Mouse (Mus musculus) CH12.LX (cell line): ENCODE results near the gene Dcbld1. TPM values are rescaled to one million over a fixed set of nuclear protein-coding genes. Genes with fewer than 3 reads are reported as not detected.

Experiments used
- DNase-seq: peaks from one replicate; pipeline ENCODE4 v3.0.0-alpha.2; 2013; ENCODE audit errors: extremely low read depth
- H3K27ac ChIP-seq: 2 replicates; pipeline ENCODE4 v1.5.1; 2012; ENCODE audit warnings: low read depth, mild to moderate bottlenecking, control low read depth, moderate library complexity; ENCODE audit not compliant: insufficient read depth
- H3K27me3 ChIP-seq: replicated peaks from 2 replicates; pipeline ENCODE3; 2012; ENCODE audit warnings: inconsistent platforms
- H3K36me3 ChIP-seq, 2 experiments: replicated peaks in 1 of 2; 2 replicates each; pipeline versions ENCODE3 to v1.6.1; 2012; ENCODE audit warnings: inconsistent platforms in 1 of 2, low read length in 1 of 2, mild to moderate bottlenecking in 1 of 2, mixed read lengths in 1 of 2, moderate library complexity in 1 of 2; ENCODE audit not compliant: control insufficient read depth in 1 of 2, insufficient read depth in 1 of 2
- H3K4me1 ChIP-seq, 2 experiments: 2 replicates each; pipeline ENCODE4 v1.6.1; 2012; ENCODE audit warnings: inconsistent platforms in 1 of 2, moderate library complexity in 1 of 2; ENCODE audit not compliant: insufficient read depth in 2 of 2, control insufficient read depth in 1 of 2
- H3K4me2 ChIP-seq: 2 replicates; pipeline ENCODE4 v1.6.1; 2012; ENCODE audit warnings: low read depth, mild to moderate bottlenecking, control low read depth; ENCODE audit not compliant: poor library complexity, insufficient read depth, severe bottlenecking
- H3K4me3 ChIP-seq, 3 experiments: fragments of 150-350 bp in 1 of 3; sonication (generic) in 1 of 3; replicated peaks in 1 of 3; 2 replicates each; pipeline versions ENCODE3 to v1.5.1; 2011 to 2012; ENCODE audit warnings: low read depth in 2 of 3, low read length in 2 of 3, mild to moderate bottlenecking in 2 of 3, moderate library complexity in 2 of 3, control low read depth in 1 of 3, improper control_type of control experiment in 1 of 3, inconsistent platforms in 1 of 3, mixed read lengths in 1 of 3; ENCODE audit not compliant: poor library complexity in 1 of 3
- H3K79me2 ChIP-seq: replicated peaks from 2 replicates; pipeline ENCODE4 v1.6.1; 2012; ENCODE audit warnings: mild to moderate bottlenecking, moderate library complexity; ENCODE audit not compliant: control insufficient read depth, poor library complexity, insufficient read depth, severe bottlenecking; ENCODE audit errors: extremely low read depth
- H3K9ac ChIP-seq: 2 replicates; pipeline ENCODE4 v1.6.1; 2012; ENCODE audit warnings: low read depth, mild to moderate bottlenecking, control low read depth, moderate library complexity; ENCODE audit not compliant: insufficient read depth
- H3K9me3 ChIP-seq: replicated peaks from 2 replicates; pipeline ENCODE3; 2012; ENCODE audit warnings: low read length, inconsistent platforms, mixed read lengths
- CTCF ChIP-seq, 2 experiments: IDR thresholded peaks in 1 of 2; conservative IDR thresholded peaks in 1 of 2; 2 replicates each; pipeline ENCODE4 v1.5.1; 2011 to 2012; ENCODE audit warnings: low read depth in 2 of 2, low read length in 2 of 2, improper control_type of control experiment in 1 of 2, inconsistent platforms in 1 of 2, mild to moderate bottlenecking in 1 of 2, moderate library complexity in 1 of 2
- EP300 ChIP-seq: IDR thresholded peaks from 2 replicates; pipeline ENCODE4 v1.6.1; 2011; ENCODE audit warnings: low read length, improper control_type of control experiment
- HCFC1 ChIP-seq: IDR thresholded peaks from 2 replicates; pipeline ENCODE4 v1.6.1; 2012; ENCODE audit warnings: low read depth, mild to moderate bottlenecking, inconsistent platforms, low read length, improper control_type of control experiment
- MAX ChIP-seq: IDR thresholded peaks from 2 replicates; pipeline ENCODE4 v1.6.1; 2011; ENCODE audit warnings: low read length, improper control_type of control experiment
- MEF2A ChIP-seq: IDR thresholded peaks from 2 replicates; pipeline ENCODE4 v1.6.1; 2014; ENCODE audit warnings: low read depth, mild to moderate bottlenecking, inconsistent platforms, low read length, improper control_type of control experiment, borderline replicate concordance
- NRF1 ChIP-seq: IDR thresholded peaks from 2 replicates; pipeline ENCODE4 v1.6.1; 2014; ENCODE audit warnings: low read depth, mild to moderate bottlenecking, inconsistent platforms, low read length, improper control_type of control experiment, moderate library complexity
- POLR2AphosphoS2 ChIP-seq: IDR thresholded peaks from 2 replicates; pipeline ENCODE4 v1.6.1; 2011; ENCODE audit warnings: low read depth, low read length, improper control_type of control experiment
- RAD21 ChIP-seq: IDR thresholded peaks from 2 replicates; pipeline ENCODE4 v1.6.1; 2011; ENCODE audit warnings: low read depth, mild to moderate bottlenecking, low read length, improper control_type of control experiment, moderate library complexity
- SIN3A ChIP-seq: IDR thresholded peaks from 2 replicates; pipeline ENCODE4 v1.6.1; 2012; ENCODE audit warnings: low read length, improper control_type of control experiment, inconsistent platforms
- SMC3 ChIP-seq: IDR thresholded peaks from 2 replicates; pipeline ENCODE4 v1.6.1; 2011; ENCODE audit warnings: low read depth, low read length, improper control_type of control experiment
- TCF12 ChIP-seq: IDR thresholded peaks from 2 replicates; pipeline ENCODE4 v1.6.1; 2014; ENCODE audit warnings: low read depth, mild to moderate bottlenecking, inconsistent platforms, low read length, improper control_type of control experiment
- USF2 ChIP-seq: conservative IDR thresholded peaks from 2 replicates; pipeline ENCODE4 v1.6.1; 2011; ENCODE audit warnings: low read depth, low read length, improper control_type of control experiment
- ZC3H11A ChIP-seq: IDR thresholded peaks from 2 replicates; pipeline ENCODE4 v1.6.1; 2012; ENCODE audit warnings: low read depth, mild to moderate bottlenecking, inconsistent platforms, low read length, improper control_type of control experiment
- ZMIZ1 ChIP-seq: IDR thresholded peaks from 2 replicates; pipeline ENCODE4 v1.6.1; 2012; ENCODE audit warnings: low read depth, mild to moderate bottlenecking, inconsistent platforms, low read length, improper control_type of control experiment
- dilution Hi-C: fragments of 300-500 bp; cut with MboI; formaldehyde crosslinking; loops from 2 replicates; pipeline ENCODE4 v1.14.3; 2020; ENCODE audit warnings: low sequenced_read_pairs; ENCODE audit not compliant: extremely low pct_unique_long_range_greater_than_20kb, extremely low pct_ligation_motif_present
- in situ Hi-C: fragments of 300-500 bp; cut with MboI; formaldehyde crosslinking; loops from 3 replicates; pipeline ENCODE4 v1.14.3; 2019; ENCODE audit warnings: low sequenced_read_pairs, low pct_ligation_motif_present, low pct_unique_long_range_greater_than_20kb, mixed read lengths
- polyA plus RNA-seq: library from polyadenylated mRNA; unstranded; fragments of >175 nt; gene quantifications from 2 replicates; pipeline ENCODE4 v1.2.1, GENCODE M21; 2012; ENCODE audit warnings: low read depth; ENCODE audit not compliant: insufficient read length
- total RNA-seq, 2 experiments: library from RNA; depleted of rRNA; stranded (reverse); fragments of 300-350 nt in 1 of 2; fragments of >200 nt in 1 of 2; gene quantifications; 2 replicates each; pipeline ENCODE4 v1.2.3; 2012 to 2014

Gene Dcbld1
- total and polyA plus RNA-seq, 3 experiments, result 0.93 to 3.5 (median 2.7) TPM

DNA sequence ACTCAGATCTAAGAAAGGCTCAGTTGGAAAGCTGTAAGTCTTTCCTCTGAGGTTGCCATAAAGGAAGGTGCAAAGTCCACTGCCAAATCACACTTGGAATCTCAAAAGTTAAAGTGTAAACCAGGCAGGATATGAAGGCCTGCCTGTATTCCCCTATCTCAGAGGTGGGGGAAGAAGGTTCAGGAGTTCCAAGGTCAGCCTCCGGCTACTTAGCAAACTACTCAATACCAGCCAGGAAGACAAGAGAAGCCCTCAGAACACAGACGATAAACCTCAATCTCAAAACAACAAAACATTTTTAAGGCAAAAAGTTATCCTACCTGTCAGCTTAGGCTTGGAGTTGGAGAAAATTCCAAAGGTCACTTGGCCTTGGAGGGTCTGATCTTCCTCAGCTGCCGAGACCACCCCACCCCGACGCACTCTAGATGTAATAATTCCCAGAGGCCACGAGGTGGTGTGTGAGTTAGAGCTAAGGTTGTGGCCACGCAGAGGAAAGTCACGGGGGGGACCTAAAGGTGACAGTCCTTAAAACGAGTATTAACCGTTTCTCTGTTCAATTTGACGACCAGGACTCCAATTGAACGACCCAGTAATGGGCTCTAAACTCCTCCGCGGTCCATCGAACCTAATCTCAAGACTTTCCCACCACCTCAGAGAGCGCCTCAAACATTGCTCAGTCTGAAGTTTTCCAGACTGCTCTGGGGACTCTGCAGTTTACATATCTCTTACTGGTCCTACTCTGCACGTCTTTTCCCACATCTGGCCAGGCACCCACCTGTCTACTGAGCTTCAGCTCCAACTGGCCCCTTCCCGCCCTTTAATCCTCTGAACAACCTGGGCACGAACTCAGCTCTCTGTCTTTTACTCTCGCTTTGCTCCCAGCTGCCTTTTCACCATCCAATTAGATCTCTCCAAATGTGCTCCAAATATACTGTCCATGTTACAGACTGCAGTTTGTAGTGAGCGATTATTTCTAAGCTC lies 933 bp upstream of the Dcbld1 start:
- dilution Hi-C loops, result no loop called here
- H3K9ac ChIP-seq, result no peak overlapping the region
- in situ Hi-C loops, result loop anchor here (5.0 kb wide), 1 partner anchor 155 kb away; the partner anchor contains the start of gene Nepn
- H3K79me2 ChIP-seq, result no peaks in the 10 kb centered on the region
- H3K4me2 ChIP-seq, result peak overlapping the region; percentile 71
- H3K4me3 ChIP-seq, result peak overlapping the region in 2 of 3 experiments; percentile 35 to 65
- no peaks in the 10 kb centered on the region for H3K9me3 ChIP-seq
- DNase-seq, result peak; percentile 14
- TF ChIP-seq POLR2AphosphoS2, result no peak
- TF ChIP-seq CTCF (conservative IDR thresholded peaks at IDR 0.05 in 1 of 2, IDR thresholded peaks at IDR 0.05 in 1 of 2; ENCODE audit: low read depth in 2 of 2, low read length in 2 of 2), result peak in 1 of 2 experiments; percentile 50; a peak in 2 of 4 replicates
- TF ChIP-seq TCF12, result no peak
- peak; percentile 24 for TF ChIP-seq RAD21
- TF ChIP-seq SMC3, result peak; percentile 33
- no peak overlapping the region for H3K27ac ChIP-seq
- peaks cover 0 to 7% of the 10 kb centered on the region in 2 experiments; a peak in 2 of 4 replicates for H3K4me1 ChIP-seq
- H3K36me3 ChIP-seq, result no peaks in the 10 kb centered on the region
- peaks cover 3% of the 10 kb centered on the region for H3K27me3 ChIP-seq

DNA sequence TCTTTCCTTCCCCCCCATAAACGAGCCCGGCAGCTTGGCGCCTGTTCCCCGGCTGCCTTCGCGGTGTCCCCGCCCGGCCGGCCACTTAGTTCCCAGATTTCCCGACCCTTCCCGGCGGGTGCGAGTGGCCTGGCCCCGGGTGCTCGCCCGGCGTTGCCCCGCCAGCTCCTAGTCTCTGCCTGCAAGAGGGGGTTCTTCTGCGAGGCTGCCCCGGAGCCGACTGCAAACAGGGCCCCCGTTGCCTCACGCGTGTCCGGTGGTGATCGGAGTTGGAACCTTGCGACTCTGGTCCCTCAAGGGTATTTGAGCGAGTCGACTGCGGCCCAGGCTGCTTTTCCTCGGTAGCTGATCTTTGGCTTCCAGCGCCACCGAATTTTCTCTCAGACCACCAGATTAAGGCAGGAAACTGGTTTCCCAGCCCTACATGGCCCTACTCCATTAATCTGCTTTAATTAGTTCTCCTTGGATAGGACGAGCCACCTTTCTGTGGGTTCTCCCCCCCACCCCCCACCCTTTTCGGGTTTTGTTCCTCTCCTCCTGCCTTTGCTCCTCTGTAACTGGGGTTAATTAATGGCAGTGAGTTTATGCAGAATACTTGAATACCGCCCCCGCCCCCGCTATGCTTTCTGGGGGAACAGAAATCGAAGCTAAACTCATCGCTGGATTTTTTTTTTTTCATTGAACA lies 692 bp downstream of the Dcbld1 start:
- peak; percentile 24 for DNase-seq
- dilution Hi-C loops (no loop called here), in situ Hi-C loops (loop anchor here (5.0 kb wide), 1 partner anchor 153 kb away; the partner anchor contains the start of gene Nepn)
- H3K4me3 ChIP-seq, result peak overlapping the region in 2 of 3 experiments; percentile 52 to 65
- no peak for TF ChIP-seq SMC3
- TF ChIP-seq RAD21, result no peak
- no peak for TF ChIP-seq MAX
- TF ChIP-seq HCFC1, result no peak
- no peak for TF ChIP-seq MEF2A
- no peak for TF ChIP-seq ZC3H11A
- TF ChIP-seq ZMIZ1, result no peak
- TF ChIP-seq USF2, result no peak
- TF ChIP-seq SIN3A, result no peak
- TF ChIP-seq NRF1, result no peak
- TF ChIP-seq EP300, result no peak
- peaks cover 3% of the 10 kb centered on the region for H3K27me3 ChIP-seq
- no peaks in the 10 kb centered on the region for H3K36me3 ChIP-seq
- H3K9ac ChIP-seq, result peak overlapping the region; percentile 21; the same call in 1 of the 2 replicates
- peak overlapping the region; percentile 71 for H3K4me2 ChIP-seq
- H3K9me3 ChIP-seq, result no peaks in the 10 kb centered on the region
- no peak overlapping the region for H3K27ac ChIP-seq
- H3K79me2 ChIP-seq, result no peaks in the 10 kb centered on the region
- H3K4me1 ChIP-seq, result peaks cover 0 to 7% of the 10 kb centered on the region in 2 experiments; a peak in 2 of 4 replicates
